Mouse (Mus musculus) cortical plate, adult 2 months (tissue): ENCODE measurements around the gene Rack1.

Source experiments
- CTCF ChIP-seq: fragments of 200-500 bp; IDR thresholded peaks from 2 replicates; pipeline ENCODE4 v1.5.1; 2011; ENCODE audit warnings: mild to moderate bottlenecking, control low read depth, low read length; ENCODE audit not compliant: insufficient read depth; ENCODE audit errors: extremely low read depth
- POLR2A ChIP-seq: fragments of 200-500 bp; IDR thresholded peaks from 2 replicates; pipeline ENCODE4 v1.6.1; 2011; ENCODE audit warnings: mild to moderate bottlenecking, low read length, control low read depth; ENCODE audit not compliant: insufficient read depth; ENCODE audit errors: extremely low read depth

GRCm38 (mm10) chr11:48841213-48841612, 41.1 kb downstream of the Rack1 start:
- TF ChIP-seq CTCF (no peak), POLR2A (no peak)
